Mouse (Mus musculus): ENCODE results near the gene Bhlha9.

DNA sequence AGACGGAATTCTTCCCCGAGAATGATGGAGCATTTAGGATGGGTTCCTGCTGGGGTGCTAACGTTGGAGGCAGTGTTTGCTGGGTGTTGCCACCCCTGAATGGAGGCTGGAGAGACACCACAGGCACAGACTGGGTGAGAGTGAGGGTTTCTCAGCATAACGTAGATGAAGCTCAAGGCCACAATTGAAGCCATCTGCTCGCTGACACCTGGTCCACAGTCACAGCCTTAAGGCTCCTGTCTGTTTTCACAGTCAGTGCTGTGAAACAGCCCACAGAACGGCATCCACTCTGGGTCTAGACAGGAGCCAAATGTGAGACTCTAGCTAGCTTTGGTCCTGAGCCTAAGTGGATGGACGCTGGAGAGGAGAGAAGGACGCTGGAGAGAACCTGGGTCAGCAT is 1.9 kb downstream of the Bhlha9 start:
- TF ChIP-seq CTCF (IDR thresholded peaks at IDR 0.05; ENCODE audit: extremely low read depth, insufficient read length, insufficient replicate concordance, low read depth, low read length) (no peak), POLR2A (IDR thresholded peaks at IDR 0.05; ENCODE audit: low read depth, low read length) (no peak)
